Mouse (Mus musculus): ENCODE data around the gene Vldlr.

Gene Vldlr

GRCm38 (mm10) chr19:27233386-27233785 is 17.1 kb downstream of the Vldlr start:
- DNase-seq (ENCODE audit: low read depth, low spot score), result no peak

GRCm38 (mm10) chr19:27239913-27240312 is 23.6 kb downstream of the Vldlr start:
- peak; percentile 56 for DNase-seq (ENCODE audit: low read depth, low spot score)

GRCm38 (mm10) chr19:27243527-27243926 is 27.2 kb downstream of the Vldlr start:
- no peak for DNase-seq (ENCODE audit: low read depth, low spot score)

- DNase-seq (ENCODE audit: low read depth, low spot score), result no peak
Measured at GRCm38 (mm10) chr19:27254756-27255155, 38.5 kb downstream of the Vldlr start.

GRCm38 (mm10) chr19:27255678-27256077 is 39.4 kb downstream of the Vldlr start:
- DNase-seq (ENCODE audit: low read depth, low spot score), result no peak

- DNase-seq (ENCODE audit: low read depth, low spot score), result peak; percentile 88
Measured at GRCm38 (mm10) chr19:27260102-27260501, 43.8 kb downstream of the Vldlr start.

- DNase-seq (ENCODE audit: low read depth, low spot score), result peak; percentile 35
Measured at GRCm38 (mm10) chr19:27260621-27261278, 44.5 kb downstream of the Vldlr start.

- no peak for DNase-seq (ENCODE audit: low read depth, low spot score)
Measured at GRCm38 (mm10) chr19:27262141-27262540, 45.9 kb downstream of the Vldlr start.

GRCm38 (mm10) chr19:27273385-27273784 is 57.1 kb downstream of the Vldlr start:
- DNase-seq (ENCODE audit: low read depth, low spot score), result peak; percentile 71

- DNase-seq (ENCODE audit: low read depth, low spot score), result no peak
Measured at GRCm38 (mm10) chr19:27274382-27274781, 58.1 kb downstream of the Vldlr start.

GRCm38 (mm10) chr19:27279174-27279573 is 62.9 kb downstream of the Vldlr start:
- DNase-seq (ENCODE audit: low read depth, low spot score), result no peak

Data from brain, adult 2 months (tissue).